In genomic region chr5:138473601-138474000, GRCm38 (mm10) we compare ENCODE assay signal across 9 mouse cellular contexts. TPM values are rescaled to one million over a fixed set of nuclear protein-coding genes. Genes with fewer than 3 reads are reported as not detected.
A peak's percentile ranks its signal among the peaks of the same experiment; 100 is the strongest.
DNase-seq lines count a peak whose midpoint lies in the region; ATAC-seq and TF ChIP-seq lines count a peak whose summit lies in the region.
"Had no signal": no experiment of that assay in that cellular context is flagged by ENCODE, and none has a peak within 500 bp of the region (broad histone marks: within the 10 kb centered on the region; RNA-seq: fewer than 3 reads in every experiment).

No protein-coding gene starts in this region.

- H3K4me3 ChIP-seq in midbrain, embryonic 14.5 days (replicated peaks; ENCODE audit: low read depth, low read length), result no peak overlapping the region
- no peak overlapping the region for H3K4me3 ChIP-seq in midbrain, embryonic 15.5 days
- H3K4me3 ChIP-seq in lung, embryonic 14.5 days (ENCODE audit: low read depth, low read length), result no peak overlapping the region
- H3K4me3 ChIP-seq in spleen, adult 2 months (ENCODE audit: extremely low read depth, insufficient read depth, insufficient read length), result no peak overlapping the region
- H3K4me3 ChIP-seq: hindbrain, embryonic 15.5 days had no signal

- H3K9ac ChIP-seq in midbrain, embryonic 14.5 days (replicated peaks; ENCODE audit: low read length), result no peak overlapping the region
- no peak overlapping the region for H3K9ac ChIP-seq in midbrain, embryonic 15.5 days
- H3K9ac ChIP-seq in lung, embryonic 14.5 days, result no peak overlapping the region
- H3K9ac ChIP-seq: hindbrain, embryonic 15.5 days had no signal

- 29% methylated on average over 6 of the region's 6 CpGs for WGBS in midbrain, embryonic 14.5 days
- 35% methylated on average over 6 of the region's 6 CpGs for WGBS in midbrain, embryonic 15.5 days
- WGBS in lung, embryonic 14.5 days, result 24% methylated on average over 6 of the region's 6 CpGs
- 12% methylated on average over 6 of the region's 6 CpGs for WGBS in spleen, adult 2 months

- no peaks in the 10 kb centered on the region for H3K27me3 ChIP-seq in midbrain, embryonic 14.5 days (ENCODE audit: control insufficient read depth, insufficient read depth, low read length)
- H3K27me3 ChIP-seq in midbrain, embryonic 15.5 days (replicated peaks), result no peaks in the 10 kb centered on the region
- no peaks in the 10 kb centered on the region for H3K27me3 ChIP-seq in lung, embryonic 14.5 days (ENCODE audit: insufficient read depth, low read length)
- H3K27me3 ChIP-seq in spleen, adult 2 months (ENCODE audit: control insufficient read depth, insufficient read depth, low read length), result no peaks in the 10 kb centered on the region
- H3K27me3 ChIP-seq: hindbrain, embryonic 15.5 days had no signal

- DNase-seq in CD4-positive, CD25-positive, alpha-beta regulatory T cell, adult 2 months (ENCODE audit: low read depth, low spot score), result peak; percentile 80
- peak; percentile 74 for DNase-seq in midbrain, embryonic 14.5 days
- DNase-seq in cerebellum, adult 18-20 months, result peak; percentile 54 to 56
- DNase-seq in heart, postnatal 14 days, result peak; percentile 43 to 71
- peak; percentile 84 for DNase-seq in lung, embryonic 14.5 days
- DNase-seq in spleen, adult 2 months (ENCODE audit: low read depth in 1 of 2, low spot score in 2 of 2), result peak; percentile 26 to 44

- no peaks in the 10 kb centered on the region for H3K4me1 ChIP-seq in midbrain, embryonic 14.5 days (ENCODE audit: control insufficient read depth, insufficient read depth, low read length)
- no peaks in the 10 kb centered on the region for H3K4me1 ChIP-seq in midbrain, embryonic 15.5 days
- H3K4me1 ChIP-seq in lung, embryonic 14.5 days (ENCODE audit: insufficient read depth), result no peaks in the 10 kb centered on the region
- H3K4me1 ChIP-seq in spleen, adult 2 months (ENCODE audit: control insufficient read depth, insufficient read depth, insufficient read length), result no peaks in the 10 kb centered on the region
- H3K4me1 ChIP-seq: hindbrain, embryonic 15.5 days had no signal

- intact Hi-C loops in heart, postnatal 14 days (cut with DNase I), result loop anchor here (5.0 kb wide), 1 partner anchor 251 kb away; no protein-coding TSS in a partner anchor

- no peaks in the 10 kb centered on the region for H3K36me3 ChIP-seq in midbrain, embryonic 14.5 days (ENCODE audit: control insufficient read depth, insufficient read depth, low read length)
- no peaks in the 10 kb centered on the region for H3K36me3 ChIP-seq in midbrain, embryonic 15.5 days (replicated peaks)
- no peaks in the 10 kb centered on the region for H3K36me3 ChIP-seq in lung, embryonic 14.5 days (ENCODE audit: insufficient read depth)
- no peaks in the 10 kb centered on the region for H3K36me3 ChIP-seq in spleen, adult 2 months (ENCODE audit: control insufficient read depth, insufficient read depth, low read length)
- H3K36me3 ChIP-seq: hindbrain, embryonic 15.5 days had no signal

- no peak for TF ChIP-seq POLR2A in spleen, adult 2 months (IDR thresholded peaks at IDR 0.05; ENCODE audit: low read depth, low read length)

- ATAC-seq in CD4-positive, CD25-positive, alpha-beta regulatory T cell, adult 4 months, result no peak
- ATAC-seq in midbrain, embryonic 14.5 days (ENCODE audit: low FRiP score, low TSS enrichment), result no peak
- no peak for ATAC-seq in midbrain, embryonic 15.5 days (replicated peaks)
- ATAC-seq in lung, embryonic 14.5 days (ENCODE audit: insufficient read depth), result no peak

- no peaks in the 10 kb centered on the region for H3K9me3 ChIP-seq in midbrain, embryonic 14.5 days (ENCODE audit: control insufficient read depth, low read length)
- no peaks in the 10 kb centered on the region for H3K9me3 ChIP-seq in midbrain, embryonic 15.5 days
- H3K9me3 ChIP-seq in lung, embryonic 14.5 days (ENCODE audit: low read depth, low read length), result no peaks in the 10 kb centered on the region
- H3K9me3 ChIP-seq: hindbrain, embryonic 15.5 days had no signal

- no peak overlapping the region for H3K27ac ChIP-seq in midbrain, embryonic 14.5 days (replicated peaks; ENCODE audit: low read depth, low read length)
- H3K27ac ChIP-seq in midbrain, embryonic 15.5 days, result no peak overlapping the region
- no peak overlapping the region for H3K27ac ChIP-seq in lung, embryonic 14.5 days (ENCODE audit: low read depth)
- H3K27ac ChIP-seq in spleen, adult 2 months (ENCODE audit: insufficient read depth, low read length), result no peak overlapping the region
- H3K27ac ChIP-seq: hindbrain, embryonic 15.5 days had no signal

- TF ChIP-seq CTCF in lung, embryonic 14.5 days (IDR thresholded peaks at IDR 0.05; ENCODE audit: low read depth), result peak; percentile 86
- peak; percentile 84; the same call in 1 of the 2 replicates for TF ChIP-seq CTCF in spleen, adult 2 months (IDR thresholded peaks at IDR 0.05; ENCODE audit: extremely low read depth, insufficient read depth, insufficient read length, insufficient replicate concordance)

- no peak overlapping the region for H3K4me2 ChIP-seq in midbrain, embryonic 14.5 days (ENCODE audit: low read length)
- no peak overlapping the region for H3K4me2 ChIP-seq in midbrain, embryonic 15.5 days
- H3K4me2 ChIP-seq in lung, embryonic 14.5 days, result no peak overlapping the region
- H3K4me2 ChIP-seq: hindbrain, embryonic 15.5 days had no signal

RNA-seq across cellular contexts. Expression of gene Zfp157, which starts 32.3 kb away (rescaled TPM):
- 10 to 100 TPM; 17.5 to 19.9 TPM for polyA plus RNA-seq in CD4-positive, CD25-positive, alpha-beta regulatory T cell, adult 4 months (2017; shearing (Covaris generic))
- 81.7 and 83.9 TPM in 2 replicates for polyA plus RNA-seq in midbrain, embryonic 14.5 days (2014; fragmentation: Nextera tagmentation; extraction: Ambion mirVana)
- 70.4 and 79.7 TPM in 2 replicates for polyA plus RNA-seq in midbrain, embryonic 15.5 days (2015; fragmentation: Nextera tagmentation; extraction: Ambion mirVana)
- total RNA-seq in heart, postnatal 14 days (2021), result 1 to 10 TPM; 7.5 TPM
- 35.5 and 41.9 TPM in 2 replicates for polyA plus RNA-seq in lung, embryonic 14.5 days (2014; fragmentation: Nextera tagmentation; extraction: Ambion mirVana)
- polyA plus RNA-seq in spleen, adult 2 months (2012; rRNA removed), result 2.6 and 3.9 TPM in 2 replicates
